Mouse (Mus musculus) cortical plate, adult 2 months (tissue): ENCODE results near the gene Matn3.

Experiments
- CTCF ChIP-seq: fragments of 200-500 bp; IDR thresholded peaks from 2 replicates; pipeline ENCODE4 v1.5.1; 2011; ENCODE audit warnings: mild to moderate bottlenecking, control low read depth, low read length; ENCODE audit not compliant: insufficient read depth; ENCODE audit errors: extremely low read depth
- POLR2A ChIP-seq: fragments of 200-500 bp; IDR thresholded peaks from 2 replicates; pipeline ENCODE4 v1.6.1; 2011; ENCODE audit warnings: mild to moderate bottlenecking, low read length, control low read depth; ENCODE audit not compliant: insufficient read depth; ENCODE audit errors: extremely low read depth

- no peak for TF ChIP-seq CTCF
- TF ChIP-seq POLR2A: no peak
Measured at GRCm38 (mm10) chr12:9010311-9010710, 62.6 kb downstream of the Matn3 start.
